Mouse (Mus musculus) E14TG2a.4 (cell line): ENCODE results near the gene Nacc2.

ENCODE experiments used
- CTCF ChIP-seq: conservative IDR thresholded peaks from 2 replicates; pipeline ENCODE4 v1.5.1; 2014; ENCODE audit warnings: low read length
- POU5F1 ChIP-seq: IDR thresholded peaks from 2 replicates; pipeline ENCODE4 v1.6.1; 2014; ENCODE audit warnings: low read length, borderline replicate concordance

DNA sequence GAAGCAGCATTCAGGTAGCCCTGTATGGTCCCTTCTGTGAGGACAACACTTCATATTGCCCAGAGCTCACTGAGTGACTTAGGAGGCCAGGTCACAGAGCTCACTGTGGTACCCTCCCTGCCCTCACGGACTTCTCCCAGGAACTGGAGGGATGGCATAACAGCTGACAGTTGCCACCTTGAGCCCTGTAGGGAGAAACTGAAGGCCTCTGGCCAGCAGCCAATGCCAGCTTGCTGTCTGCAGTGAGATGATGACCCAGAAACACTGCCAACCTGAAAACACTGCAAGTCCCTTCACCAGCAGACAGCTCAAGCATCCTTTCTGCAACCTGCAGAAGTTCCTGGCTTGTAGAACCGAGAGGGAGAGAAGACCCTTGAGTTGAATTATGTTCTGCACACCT is 20.5 kb upstream of the Nacc2 start:
- TF ChIP-seq CTCF, result no peak
- no peak for TF ChIP-seq POU5F1
